Mouse (Mus musculus) macrophage (primary cell): ENCODE results near the gene Pik3c2g. TPM values are rescaled to one million over a fixed set of nuclear protein-coding genes. Genes with fewer than 3 reads are reported as not detected.
"Not testable (repeated sequence)": the region's sequence is repeated elsewhere in the genome, so short reads cannot be mapped to it uniquely, and the experiment has no call there.

ENCODE experiments used
- H3K27ac ChIP-seq: fragments of 350-480 bp; formaldehyde crosslinking; 2 replicates; pipeline ENCODE4 v1.9.0; 2021
- H3K36me3 ChIP-seq: fragments of 350-480 bp; formaldehyde crosslinking; 2 replicates; pipeline ENCODE4 v1.9.0; 2021; ENCODE audit errors: inconsistent target
- H3K4me3 ChIP-seq: fragments of 350-480 bp; formaldehyde crosslinking; 2 replicates; pipeline ENCODE4 v1.9.0; 2021; ENCODE audit errors: inconsistent target
- H3K79me2 ChIP-seq: fragments of 350-480 bp; formaldehyde crosslinking; 2 replicates; pipeline ENCODE4 v1.9.0; 2021; ENCODE audit errors: inconsistent target
- WGBS: methylation state at CpG from one replicate; pipeline ENCODE4 v1.1.7; 2026; ENCODE audit warnings: inconsistent platforms; ENCODE audit not compliant: missing documents; 5-methylcytosine and 5-hydroxymethylcytosine counted together
- polyA plus RNA-seq: library from polyadenylated mRNA; stranded (reverse); fragments of 250-400 nt; gene quantifications from 3 replicates; pipeline ENCODE4 v1.2.4, GENCODE M21; 2018; ENCODE audit warnings: inconsistent platforms

The Pik3c2g gene
- polyA plus RNA-seq, 1 experiment from 2014 or later, result not detected

GRCm38 (mm10) chr6:139895637-139896036 lies 308.6 kb downstream of the Pik3c2g start:
- H3K36me3 ChIP-seq, result no peaks in the 10 kb centered on the region
- WGBS, result 60% methylated on average over 1 of the region's 2 CpGs

GRCm38 (mm10) chr6:139899630-139900151 lies 312.7 kb downstream of the Pik3c2g start:
- Histone ChIP-seq H3K27ac (no peak overlapping the region), H3K4me3 (no peak overlapping the region), H3K79me2 (no peaks in the 10 kb centered on the region), H3K36me3 (no peaks in the 10 kb centered on the region)
- 95% methylated on average over 8 of the region's 8 CpGs for WGBS

More at GRCm38 (mm10) chr6:139895637-139896036, 308.6 kb downstream of the Pik3c2g start:
- H3K79me2 ChIP-seq, result no peaks in the 10 kb centered on the region
- no peak overlapping the region for H3K4me3 ChIP-seq
- H3K27ac ChIP-seq, result no peak overlapping the region

GRCm38 (mm10) chr6:139901801-139902200 lies 314.8 kb downstream of the Pik3c2g start:
- H3K79me2 ChIP-seq, result no peaks in the 10 kb centered on the region
- H3K36me3 ChIP-seq, result no peaks in the 10 kb centered on the region
- no peak overlapping the region for H3K27ac ChIP-seq
- H3K4me3 ChIP-seq, result no peak overlapping the region
- WGBS, result 69% methylated on average over 4 of the region's 4 CpGs

- no peak overlapping the region for H3K27ac ChIP-seq
- no peaks in the 10 kb centered on the region for H3K79me2 ChIP-seq
- no peak overlapping the region for H3K4me3 ChIP-seq
- H3K36me3 ChIP-seq, result no peaks in the 10 kb centered on the region
- WGBS, result 85% methylated on average over 4 of the region's 4 CpGs
Observed at GRCm38 (mm10) chr6:139907138-139907537, 320.1 kb downstream of the Pik3c2g start.

GRCm38 (mm10) chr6:139908997-139909669 lies 322.1 kb downstream of the Pik3c2g start:
- Histone ChIP-seq H3K4me3 (no peak overlapping the region), H3K27ac (no peak overlapping the region), H3K36me3 (no peaks in the 10 kb centered on the region), H3K79me2 (no peaks in the 10 kb centered on the region)
- 91% methylated on average over 12 of the region's 12 CpGs for WGBS

- H3K36me3 ChIP-seq, result no peaks in the 10 kb centered on the region
- WGBS, result 81% methylated on average over 5 of the region's 5 CpGs
Observed at GRCm38 (mm10) chr6:139928766-139929165, 341.7 kb downstream of the Pik3c2g start.

GRCm38 (mm10) chr6:139934861-139935260 lies 347.8 kb downstream of the Pik3c2g start:
- WGBS, result 81% methylated on average over 2 of the region's 2 CpGs
- H3K27ac ChIP-seq, result no peak overlapping the region
- no peaks in the 10 kb centered on the region for H3K36me3 ChIP-seq
- no peak overlapping the region for H3K4me3 ChIP-seq
- no peaks in the 10 kb centered on the region for H3K79me2 ChIP-seq

More at GRCm38 (mm10) chr6:139928766-139929165, 341.7 kb downstream of the Pik3c2g start:
- H3K4me3 ChIP-seq, result no peak overlapping the region
- H3K79me2 ChIP-seq, result no peaks in the 10 kb centered on the region
- no peak overlapping the region for H3K27ac ChIP-seq

- not testable (repeated sequence) for H3K4me3 ChIP-seq, H3K79me2 ChIP-seq, H3K27ac ChIP-seq, H3K36me3 ChIP-seq
- 77% methylated on average over 4 of the region's 4 CpGs for WGBS
Observed at GRCm38 (mm10) chr6:139937581-139937980, 350.6 kb downstream of the Pik3c2g start.

GRCm38 (mm10) chr6:139947106-139947879 lies 360.3 kb downstream of the Pik3c2g start:
- no peaks in the 10 kb centered on the region for H3K36me3 ChIP-seq
- H3K27ac ChIP-seq, result no peak overlapping the region
- no peak overlapping the region for H3K4me3 ChIP-seq
- 85% methylated on average over 8 of the region's 8 CpGs for WGBS
- no peaks in the 10 kb centered on the region for H3K79me2 ChIP-seq

- Histone ChIP-seq H3K79me2 (no peaks in the 10 kb centered on the region), H3K4me3 (no peak overlapping the region), H3K27ac (no peak overlapping the region), H3K36me3 (no peaks in the 10 kb centered on the region)
- WGBS, result 82% methylated on average over 12 of the region's 12 CpGs
Observed at GRCm38 (mm10) chr6:139953596-139953995, 366.6 kb downstream of the Pik3c2g start.

GRCm38 (mm10) chr6:139957531-139958241 lies 370.7 kb downstream of the Pik3c2g start:
- no peak overlapping the region for H3K27ac ChIP-seq
- 68% methylated on average over 6 of the region's 7 CpGs for WGBS
- H3K79me2 ChIP-seq, result no peaks in the 10 kb centered on the region
- no peaks in the 10 kb centered on the region for H3K36me3 ChIP-seq
- H3K4me3 ChIP-seq, result no peak overlapping the region

GRCm38 (mm10) chr6:139963775-139964174 lies 376.8 kb downstream of the Pik3c2g start:
- WGBS, result 75% methylated on average over 3 of the region's 3 CpGs
- H3K79me2 ChIP-seq, result no peaks in the 10 kb centered on the region
- no peak overlapping the region for H3K4me3 ChIP-seq
- H3K36me3 ChIP-seq, result no peaks in the 10 kb centered on the region
- H3K27ac ChIP-seq, result no peak overlapping the region

GRCm38 (mm10) chr6:139964895-139965294 lies 377.9 kb downstream of the Pik3c2g start:
- no peak overlapping the region for H3K27ac ChIP-seq
- H3K79me2 ChIP-seq, result no peaks in the 10 kb centered on the region
- H3K36me3 ChIP-seq, result no peaks in the 10 kb centered on the region
- H3K4me3 ChIP-seq, result no peak overlapping the region
- 72% methylated on average over 3 of the region's 3 CpGs for WGBS

- Histone ChIP-seq H3K36me3 (no peaks in the 10 kb centered on the region), H3K27ac (no peak overlapping the region), H3K79me2 (no peaks in the 10 kb centered on the region), H3K4me3 (no peak overlapping the region)
- WGBS, result 77% methylated on average over 6 of the region's 6 CpGs
Observed at GRCm38 (mm10) chr6:139966684-139967083, 379.7 kb downstream of the Pik3c2g start.
